Mouse (Mus musculus) lung, postnatal 10 days (tissue): ENCODE data around the gene Bach2.

Experiments used
- DNase-seq: peaks from one replicate; pipeline ENCODE4 v3.0.0; 2021

Bach2 gene

DNA sequence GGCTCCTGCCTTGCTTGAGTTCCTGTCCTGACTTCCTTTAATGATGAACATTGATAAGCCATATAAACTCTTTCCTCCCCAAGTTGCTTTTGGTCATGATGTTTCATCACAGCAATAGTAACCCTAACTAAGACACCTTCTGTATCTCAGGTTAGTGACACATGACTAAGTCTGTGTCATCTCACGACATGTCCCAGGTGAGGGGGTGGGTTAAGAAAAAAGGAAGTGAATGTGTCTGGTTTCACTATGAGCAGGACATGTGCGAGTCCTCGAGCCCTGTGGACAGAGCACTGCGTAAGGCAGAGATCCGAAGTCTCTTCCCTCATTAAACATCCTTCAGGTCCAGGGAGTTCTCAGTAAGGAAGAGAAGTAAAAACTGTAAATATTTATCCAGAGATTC, 162.9 kb downstream of the Bach2 start:
- DNase-seq = no peak

DNA sequence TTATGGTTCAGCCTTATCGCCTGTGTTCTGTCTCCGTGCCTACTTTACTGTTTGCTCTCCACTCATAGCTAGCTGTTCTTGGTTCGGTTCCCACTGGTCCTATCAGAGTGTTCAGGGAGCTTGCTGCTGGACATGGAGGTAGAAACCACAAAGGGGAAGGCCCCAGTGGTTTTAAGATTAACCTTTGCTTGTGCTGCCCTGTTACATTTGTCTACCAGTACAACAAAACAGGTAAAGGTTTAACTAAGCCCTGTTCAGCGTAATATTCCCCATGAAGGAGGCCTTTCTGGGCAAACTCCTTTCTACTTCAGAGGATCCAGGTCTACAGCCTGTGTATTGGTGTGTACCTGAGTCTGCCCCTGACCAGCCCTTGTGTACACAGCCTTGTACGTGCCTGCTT, 164.9 kb downstream of the Bach2 start:
- DNase-seq = no peak

DNA sequence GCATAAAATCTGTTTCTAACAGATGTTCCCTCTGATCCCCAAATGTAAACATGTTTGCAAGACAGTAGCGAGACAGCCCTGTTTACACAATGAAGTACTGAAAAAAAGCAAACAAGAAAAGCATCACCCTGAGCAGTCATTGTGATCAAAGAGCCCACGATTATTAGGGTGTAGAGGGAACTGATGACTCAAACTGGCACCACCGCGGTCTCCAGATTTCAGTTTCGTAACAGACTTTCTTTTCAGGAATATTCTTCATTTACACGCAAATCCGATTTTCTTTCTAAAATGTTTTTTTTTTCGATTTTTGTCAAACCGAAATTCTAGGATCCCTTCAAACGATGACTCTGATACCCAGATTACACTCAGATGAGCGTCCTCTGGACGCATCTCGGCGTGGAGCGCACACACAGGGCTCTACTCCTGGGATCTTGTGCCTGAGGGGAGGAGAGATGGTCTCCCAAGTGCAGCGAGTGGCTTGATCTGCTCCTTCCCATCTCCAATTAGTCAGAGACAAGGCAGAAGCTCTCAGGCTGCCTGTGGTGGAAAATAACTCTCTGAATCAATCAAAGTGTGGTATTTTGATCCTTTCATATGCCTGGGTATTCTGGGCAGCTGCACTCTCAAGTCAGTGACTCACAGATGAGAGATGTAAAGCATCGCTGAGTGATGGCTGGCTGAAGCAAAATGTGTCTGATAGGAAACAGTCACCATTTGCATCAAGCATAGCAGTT, 166.7 kb downstream of the Bach2 start:
- DNase-seq = no peak

DNA sequence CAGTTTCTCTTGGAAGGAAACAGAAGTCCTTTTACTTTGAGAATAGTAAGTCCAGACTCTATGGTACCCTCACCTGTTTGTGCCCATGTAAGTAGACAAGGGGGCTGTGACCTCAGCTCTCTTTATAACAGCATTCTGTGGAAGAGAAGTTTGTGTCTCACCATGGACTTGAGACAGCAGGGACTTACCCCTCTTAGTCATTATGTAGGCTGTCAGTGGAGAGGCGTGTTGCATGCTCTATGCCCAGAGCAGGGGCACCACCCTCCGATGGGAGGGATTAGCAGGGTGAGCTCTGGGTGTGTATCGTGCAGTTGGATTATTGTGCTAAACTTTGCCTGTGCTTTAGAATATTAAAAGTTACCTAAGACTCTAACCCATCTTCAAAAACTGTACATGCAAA, 167.4 kb downstream of the Bach2 start:
- no peak for DNase-seq

DNA sequence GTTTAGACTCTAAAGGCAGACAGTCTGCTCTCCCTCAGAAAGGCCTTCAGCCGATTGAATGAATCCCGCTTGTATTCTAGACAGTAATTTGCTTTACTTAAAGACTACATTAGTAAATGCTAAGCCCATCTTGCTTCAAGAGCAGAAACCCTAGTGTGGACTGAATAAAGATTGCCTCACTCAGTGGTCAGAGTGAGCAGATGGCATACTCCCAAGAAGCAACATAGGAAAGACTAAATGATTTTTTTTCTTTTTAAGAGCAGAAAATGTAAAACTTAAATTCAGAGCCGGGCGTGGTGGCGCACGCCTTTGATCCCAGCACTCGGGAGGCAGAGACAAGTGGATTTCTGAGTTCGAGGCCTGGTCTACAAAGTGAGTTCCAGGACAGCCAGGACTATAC, 169.9 kb downstream of the Bach2 start:
- DNase-seq = no peak

DNA sequence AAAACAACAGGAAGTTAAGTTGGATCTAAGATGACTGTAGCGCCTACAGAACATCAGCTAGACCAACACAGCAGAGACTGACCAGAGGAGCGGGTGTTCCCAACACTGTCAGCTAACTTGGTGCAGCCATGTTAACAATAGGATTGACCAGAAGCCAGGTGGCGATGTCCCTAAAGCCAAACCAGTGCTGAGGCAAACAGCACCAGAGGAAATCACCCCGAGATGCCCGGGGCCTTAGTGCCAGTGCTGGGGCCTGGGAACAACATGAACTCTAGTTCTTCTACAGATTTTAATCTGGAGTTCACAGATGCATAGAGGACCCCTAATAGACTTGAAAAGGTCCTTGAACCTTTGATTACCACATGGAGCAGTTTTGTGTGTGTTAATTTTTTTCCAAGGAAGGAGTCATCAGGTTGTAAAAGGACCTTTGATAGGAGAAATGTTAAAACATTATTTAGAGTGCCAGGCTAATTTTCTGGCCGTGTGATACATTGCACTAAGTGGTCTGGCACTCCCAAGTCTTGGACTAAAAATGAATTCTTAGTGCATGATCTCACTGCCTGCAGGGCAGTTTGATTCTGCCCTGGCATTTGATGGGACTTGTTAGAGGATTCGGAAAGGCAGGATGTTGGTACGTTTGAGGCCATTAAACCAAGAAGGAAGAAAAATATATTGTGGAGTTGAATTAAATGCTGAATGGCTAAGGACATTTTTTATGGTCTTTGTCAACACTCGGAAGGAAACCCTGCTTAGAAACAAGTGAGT, 170.7 kb downstream of the Bach2 start:
- peak; percentile 32 for DNase-seq

DNA sequence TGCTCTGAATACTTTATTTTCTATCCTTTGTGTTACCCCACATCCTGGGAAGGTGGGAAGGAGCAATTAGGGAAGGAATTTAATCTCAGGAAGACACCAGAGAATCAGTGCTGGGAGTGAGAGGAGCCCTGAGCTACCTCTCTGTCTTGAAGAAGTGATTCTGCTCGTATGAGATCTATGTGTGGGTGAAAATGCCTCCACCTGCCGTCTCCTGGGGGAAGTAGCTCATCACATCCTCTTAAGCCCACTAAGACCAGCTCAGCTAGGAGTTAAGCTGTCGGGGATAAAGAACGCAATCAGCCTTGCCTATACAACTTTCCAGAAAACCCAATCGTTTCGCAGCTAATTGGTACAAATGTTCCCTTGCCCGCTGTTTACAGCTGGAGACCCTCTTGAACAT, 174.5 kb downstream of the Bach2 start:
- no peak for DNase-seq

DNA sequence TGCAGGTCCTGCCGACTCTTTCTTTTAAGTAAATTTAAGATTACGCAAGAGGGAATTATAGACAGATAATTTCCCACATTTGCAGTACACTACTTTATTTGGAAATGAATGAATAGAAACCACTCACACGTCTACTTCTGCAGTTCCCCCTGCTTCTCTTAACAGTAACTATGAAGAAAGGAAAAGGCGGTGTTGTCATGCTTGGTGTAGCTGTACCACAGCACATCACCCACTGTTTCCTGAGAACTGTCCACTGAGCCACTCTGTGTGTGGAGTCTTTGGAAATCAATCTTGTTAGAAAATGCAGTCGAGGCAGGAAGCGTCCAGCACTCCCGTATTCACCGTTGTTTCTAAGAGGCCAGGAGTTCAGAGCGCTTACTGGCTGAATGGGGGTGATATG, 174.9 kb downstream of the Bach2 start:
- no peak for DNase-seq

DNA sequence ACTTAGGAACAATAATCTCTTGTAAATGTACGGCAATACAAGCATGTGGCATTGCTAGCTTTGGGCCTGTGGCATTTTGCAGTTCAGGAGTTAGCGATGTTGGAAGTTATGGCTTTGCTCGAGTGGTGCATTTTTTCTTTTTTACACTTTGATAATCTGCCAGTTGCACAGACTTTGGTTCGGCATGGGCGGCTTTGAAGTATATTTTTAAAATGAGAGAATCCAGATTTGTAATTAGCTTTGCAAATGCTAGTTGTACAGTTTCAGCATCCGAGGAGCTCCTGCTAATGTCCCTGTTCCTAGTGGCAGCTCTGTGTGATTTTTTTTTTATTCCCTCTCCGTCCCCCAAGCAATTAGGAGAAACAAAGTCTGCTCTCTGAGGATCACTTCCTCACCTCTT, 176.4 kb downstream of the Bach2 start:
- DNase-seq = no peak

DNA sequence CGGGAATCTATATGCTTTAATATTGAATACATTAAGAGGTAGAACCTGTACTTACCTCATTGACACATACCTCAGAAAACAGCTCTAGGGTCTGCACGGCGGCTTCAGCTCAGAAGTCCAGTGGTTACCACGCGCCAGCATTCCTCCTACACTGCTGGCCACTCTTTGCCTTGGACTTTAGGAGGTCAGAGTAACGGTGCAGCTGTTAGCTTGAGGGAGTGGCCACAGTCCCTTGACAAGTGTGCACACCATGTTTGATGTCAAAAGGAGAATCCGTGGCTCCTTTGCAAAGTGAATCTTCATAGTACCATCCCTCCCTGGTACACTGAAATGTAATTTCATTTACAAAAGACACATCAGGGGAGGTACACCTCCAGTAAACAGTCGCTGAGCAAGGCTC, 179.3 kb downstream of the Bach2 start:
- DNase-seq = no peak

DNA sequence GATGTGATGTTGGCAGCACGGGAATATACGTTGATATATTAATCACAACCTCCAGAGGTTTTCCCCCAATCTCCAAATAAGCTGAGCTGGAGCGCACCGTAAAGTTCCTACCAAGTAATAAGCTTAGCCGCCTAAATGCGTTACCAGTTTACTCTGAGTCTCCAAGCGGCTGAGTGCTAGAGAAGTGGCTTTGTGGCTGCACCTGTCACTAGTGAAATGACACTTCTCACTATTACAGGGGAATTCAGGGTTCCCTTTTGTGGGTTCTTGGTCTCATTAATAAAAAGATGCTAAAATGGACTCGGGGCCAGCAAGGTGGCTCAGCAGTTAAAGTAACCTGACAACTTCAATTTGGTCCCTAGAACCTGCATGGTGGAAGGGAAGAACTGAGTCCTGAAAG, 183.0 kb downstream of the Bach2 start:
- no peak for DNase-seq

DNA sequence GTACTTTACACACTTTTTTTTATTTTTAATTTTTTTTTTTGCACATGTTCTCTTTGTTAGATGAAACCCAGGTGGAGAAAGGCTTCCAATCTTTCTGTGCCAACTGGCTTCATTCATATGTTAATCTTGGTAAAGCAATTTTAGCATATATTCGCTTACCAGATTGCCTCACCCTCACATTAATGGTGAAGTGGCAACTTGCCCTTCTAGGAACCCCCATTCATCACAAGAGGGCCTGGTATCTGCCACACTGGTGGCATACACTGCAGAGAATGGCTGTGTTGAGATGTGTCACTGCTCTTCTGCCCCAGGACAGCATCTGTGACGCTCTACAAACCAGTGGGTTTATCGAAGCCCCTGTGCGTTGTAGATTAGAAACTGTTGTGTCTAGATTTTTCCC, 183.8 kb downstream of the Bach2 start:
- DNase-seq = no peak

DNA sequence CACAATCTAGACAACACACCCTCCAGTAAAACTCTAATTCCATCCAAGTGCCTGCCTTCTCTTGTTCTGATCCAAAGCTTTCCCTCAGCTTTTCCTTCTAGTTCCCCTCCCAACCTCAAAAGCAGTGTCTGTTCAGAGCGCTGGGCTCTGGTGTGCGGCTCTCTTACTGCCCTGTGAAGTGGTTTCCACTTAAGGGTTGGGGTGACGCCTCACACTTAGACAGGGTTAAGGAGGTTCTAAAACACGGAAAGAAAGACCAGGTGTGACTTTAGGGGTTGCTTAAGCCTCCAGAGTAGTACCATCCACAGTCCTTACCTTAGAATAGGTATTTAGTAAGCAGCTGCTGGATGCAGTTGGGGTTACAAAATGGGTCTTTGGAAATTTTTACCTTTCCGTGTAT, 185.1 kb downstream of the Bach2 start:
- DNase-seq = no peak

DNA sequence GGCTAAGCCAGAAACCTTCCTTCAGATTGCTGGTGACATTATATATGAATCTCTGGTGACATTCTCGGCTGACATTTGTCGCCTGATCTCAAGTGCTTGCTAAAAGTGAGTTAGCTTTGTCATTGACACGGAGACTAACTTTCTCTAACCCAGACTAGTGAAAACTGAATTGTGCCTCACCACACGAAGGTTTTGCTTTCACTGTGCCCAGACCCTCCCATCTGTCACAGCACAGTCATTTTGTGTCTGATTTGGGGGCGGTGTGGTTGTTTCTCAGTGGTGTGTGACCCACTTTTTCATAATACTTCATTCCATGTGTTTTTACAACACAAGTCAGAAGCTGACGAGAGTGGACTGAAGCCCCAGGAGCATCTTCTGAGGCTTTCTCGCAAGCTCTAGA, 185.8 kb downstream of the Bach2 start:
- DNase-seq = no peak

DNA sequence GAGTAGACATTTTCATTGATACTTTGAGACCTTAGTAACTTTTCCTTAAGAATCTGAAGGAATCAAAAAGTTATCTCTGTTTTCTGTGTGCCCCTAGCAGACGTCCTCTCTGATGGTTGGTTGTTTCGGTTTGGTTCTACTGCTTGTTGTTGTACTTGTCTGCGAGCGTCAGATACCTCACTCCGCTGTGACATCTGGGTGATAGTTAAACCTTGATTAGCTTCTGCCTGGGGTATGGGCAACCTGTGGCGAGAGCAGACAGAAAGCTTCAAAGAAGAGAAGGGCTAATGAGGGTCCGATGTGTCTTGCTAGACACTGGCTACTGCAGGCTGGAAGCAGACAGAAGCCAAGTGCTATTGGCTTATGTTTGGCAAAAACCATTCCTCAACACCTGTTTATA, 186.5 kb downstream of the Bach2 start:
- DNase-seq = no peak

DNA sequence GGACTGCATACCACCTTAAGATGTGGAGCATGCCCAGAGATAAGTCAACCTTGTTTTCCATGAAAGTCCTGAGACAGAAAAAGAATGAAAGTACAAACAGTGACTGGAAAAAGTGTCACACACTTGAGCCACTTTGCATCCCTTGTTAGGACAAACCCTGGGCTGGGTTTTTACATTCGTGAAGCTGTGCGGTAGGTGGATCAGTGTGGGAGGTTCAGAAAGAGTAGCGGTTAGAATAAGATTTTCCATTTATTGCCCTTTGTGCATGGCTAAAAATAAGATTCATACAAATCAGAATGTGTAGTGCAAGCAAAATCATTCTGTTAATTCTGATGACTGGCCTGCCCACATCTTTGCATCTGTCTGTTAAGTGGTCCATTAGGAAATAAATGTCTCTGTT, 187.0 kb downstream of the Bach2 start:
- no peak for DNase-seq

DNA sequence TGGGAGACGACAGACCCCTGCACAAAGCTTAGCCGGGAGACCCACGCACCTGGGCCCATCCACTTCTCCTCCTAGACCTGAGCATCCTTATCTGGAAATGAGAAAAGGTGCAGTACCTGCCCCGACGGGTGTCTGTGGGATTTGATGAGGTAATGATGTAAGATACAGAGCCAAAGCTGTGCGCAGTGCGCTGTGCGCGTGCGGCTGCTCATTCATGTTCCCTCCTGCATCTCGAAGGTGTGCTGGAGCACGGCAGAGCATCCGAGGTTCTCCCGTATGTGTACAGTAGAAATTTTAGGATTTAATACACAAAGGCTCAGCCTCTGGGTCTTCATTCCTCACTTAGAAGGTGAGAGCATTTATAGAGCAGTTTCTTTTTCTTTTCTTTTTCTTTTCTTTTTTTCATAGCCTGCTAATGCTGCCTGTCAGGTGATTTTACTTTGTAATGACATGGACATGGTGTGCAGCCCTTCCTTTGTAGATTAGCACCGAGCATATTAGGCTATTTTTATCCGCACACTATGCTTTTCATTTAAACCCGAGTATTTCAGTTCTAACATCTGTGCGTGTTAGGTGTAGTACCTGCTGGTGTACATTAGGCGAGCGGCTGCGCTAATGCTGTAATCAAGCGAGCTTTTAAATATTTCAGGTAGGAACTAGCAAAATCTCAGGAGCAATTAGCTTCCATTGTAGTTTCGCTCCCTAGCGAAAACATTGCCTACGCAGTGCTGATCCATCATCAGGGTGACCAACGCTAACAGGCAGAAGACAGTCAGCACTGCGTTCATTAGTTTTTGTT, 188.4 kb downstream of the Bach2 start:
- no peak for DNase-seq

DNA sequence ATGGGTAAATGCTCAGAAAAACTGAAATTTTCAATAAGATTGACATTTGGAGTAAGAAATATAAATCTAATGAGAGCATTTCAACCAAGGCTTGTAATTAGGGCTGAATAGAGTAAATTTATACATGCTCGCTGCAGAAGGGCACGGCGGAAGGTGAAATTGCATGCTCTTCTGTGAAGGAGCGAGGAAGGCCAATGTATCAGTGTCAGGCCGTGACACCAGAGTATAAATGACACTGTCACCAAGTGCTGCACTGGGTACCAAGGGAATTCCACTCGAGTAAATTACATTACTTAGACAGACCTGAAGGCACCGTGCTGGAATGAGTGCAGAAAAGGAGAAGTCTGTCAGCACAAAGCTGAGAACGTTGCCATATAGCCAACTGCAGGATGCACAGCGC, 190.1 kb downstream of the Bach2 start:
- DNase-seq = no peak

DNA sequence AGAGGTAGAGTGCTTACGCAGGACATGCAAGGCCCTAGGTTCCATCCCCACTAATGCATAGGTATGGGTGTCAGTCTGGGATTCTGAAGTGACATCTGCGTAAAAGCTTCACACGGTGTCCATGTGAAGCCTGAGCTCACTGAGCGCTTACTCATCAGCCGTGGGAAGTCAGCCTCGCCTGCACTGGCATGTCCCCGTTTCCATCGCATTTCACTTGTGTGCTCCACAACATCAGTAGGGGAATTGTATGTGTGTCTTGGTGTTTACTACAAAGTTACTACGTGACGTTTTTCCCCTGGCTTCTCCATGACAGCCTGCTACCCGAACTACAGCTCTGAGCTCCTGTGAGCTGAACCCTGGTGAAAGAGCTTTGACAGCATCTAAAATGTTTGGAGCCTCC, 191.5 kb downstream of the Bach2 start:
- DNase-seq = no peak

DNA sequence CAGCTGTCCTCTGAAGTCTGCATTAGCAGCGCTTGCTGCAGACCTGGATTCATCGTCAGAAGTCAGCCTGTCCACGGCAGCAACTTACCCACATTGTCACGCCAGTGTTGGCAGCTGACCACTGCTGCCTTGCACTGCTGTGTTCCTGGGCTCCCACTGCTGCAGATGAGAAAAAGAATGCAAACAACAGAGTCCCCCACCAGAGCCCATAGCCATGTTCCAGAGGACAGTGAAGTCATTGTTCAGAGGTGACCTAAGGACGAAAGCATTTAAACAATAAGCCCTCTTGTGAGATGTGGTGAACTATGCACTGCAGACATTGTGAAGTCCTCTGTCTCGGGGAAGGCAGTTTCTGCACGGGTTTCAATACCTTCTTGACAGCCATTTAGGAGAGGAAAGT, 192.4 kb downstream of the Bach2 start:
- DNase-seq = peak; percentile 30

DNA sequence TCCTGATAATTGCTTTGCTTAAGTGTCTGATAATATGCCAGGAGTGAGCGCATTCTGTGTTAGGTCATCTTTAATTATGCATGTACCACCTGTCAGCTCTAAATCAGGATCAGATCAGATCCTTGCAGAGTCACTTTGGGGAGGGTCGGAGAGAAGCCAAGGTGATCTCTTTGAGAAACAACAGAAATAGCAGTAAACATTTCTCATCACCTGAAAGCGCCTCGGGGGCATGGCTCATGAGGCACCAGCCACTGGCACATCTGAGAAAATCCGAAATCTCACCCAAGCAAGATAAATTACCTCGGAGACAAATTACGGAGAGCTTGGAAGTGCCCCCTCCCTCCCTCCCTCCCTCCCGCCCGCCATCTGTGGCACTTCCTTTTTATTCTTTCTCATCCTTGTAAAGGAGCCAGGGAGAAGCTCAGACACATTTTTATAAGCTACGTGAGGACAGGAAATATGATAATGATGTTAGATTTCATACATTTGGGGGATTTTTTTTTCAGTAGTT, 193.7 kb downstream of the Bach2 start:
- DNase-seq = no peak

DNA sequence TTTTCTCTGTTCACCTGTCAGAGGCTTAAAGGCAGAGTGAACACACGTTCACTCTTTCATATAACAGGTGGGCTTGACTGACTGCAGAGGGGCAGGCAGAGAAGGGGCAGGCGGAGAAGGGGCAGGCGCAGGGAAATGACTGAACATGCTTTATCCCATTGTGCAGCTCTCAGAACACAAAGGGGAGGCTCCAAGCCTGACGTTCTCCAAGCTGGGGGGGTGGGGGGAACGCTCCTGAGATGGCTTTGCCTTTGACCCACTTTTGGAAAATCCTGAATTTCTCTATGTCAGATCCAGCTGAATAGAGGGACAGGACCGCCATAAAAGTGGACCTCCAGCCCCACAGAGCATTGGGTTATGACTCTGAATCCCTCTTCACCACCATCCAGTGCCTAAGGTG, 194.3 kb downstream of the Bach2 start:
- no peak for DNase-seq

DNA sequence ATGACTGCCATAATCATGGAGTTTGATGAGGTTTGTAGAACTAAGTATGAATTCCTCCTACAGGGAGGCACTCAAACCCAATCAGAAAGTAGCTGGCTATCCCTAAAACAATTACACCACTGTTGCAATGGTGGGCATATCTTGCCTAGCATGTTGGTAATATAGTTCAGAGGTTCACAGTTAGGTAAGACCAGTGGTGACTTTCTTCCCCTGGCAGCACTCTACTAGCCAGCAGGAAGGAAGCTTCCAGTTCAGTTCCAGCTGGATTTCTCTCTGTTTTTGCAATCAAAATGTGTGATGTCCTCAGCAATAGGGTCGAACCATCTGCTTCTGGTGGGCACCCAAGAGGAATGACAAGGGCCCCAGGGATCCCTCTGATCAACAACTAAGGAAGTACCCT, 196.0 kb downstream of the Bach2 start:
- no peak for DNase-seq
